Mouse (Mus musculus) hindbrain, embryonic 14.5 days (tissue): ENCODE measurements at regions not wholly inside any gene's neighbourhood (a gene's known extent, or its start where the extent isn't known, plus 50 kb on each side); places are given as distances from the start of the nearest gene placed in this dataset.

Experiments used
- ATAC-seq: fragments of 200-750 bp; cut with Nextera tagmentation; 2 replicates; pipeline ENCODE4 v1.8.0; 2017; ENCODE audit warnings: moderate number of reproducible peaks, mild to moderate bottlenecking, moderate TSS enrichment, moderate library complexity; ENCODE audit not compliant: low FRiP score
- DNase-seq: peaks from one replicate; pipeline ENCODE4 v3.0.0-alpha.2; 2015; ENCODE audit warnings: low spot score
- H3K27ac ChIP-seq: fragments of 300-500 bp; sonication (generic); 2 replicates; pipeline ENCODE4 v1.5.1; 2014; ENCODE audit warnings: mild to moderate bottlenecking, moderate library complexity
- H3K27me3 ChIP-seq: fragments of 300-500 bp; sonication (generic); 2 replicates; pipeline ENCODE4 v1.6.1; 2014; ENCODE audit warnings: mild to moderate bottlenecking, low read length, mixed read lengths; ENCODE audit not compliant: control insufficient read depth, insufficient read depth
- H3K36me3 ChIP-seq: fragments of 300-500 bp; sonication (generic); replicated peaks from 2 replicates; pipeline ENCODE4 v1.6.1; 2014; ENCODE audit not compliant: control insufficient read depth, insufficient read depth
- H3K4me1 ChIP-seq: fragments of 300-500 bp; sonication (generic); replicated peaks from 2 replicates; pipeline ENCODE4 v1.6.1; 2014; ENCODE audit warnings: antibody characterized with exemption, low read length, mixed read lengths; ENCODE audit not compliant: control insufficient read depth, insufficient read depth
- H3K4me2 ChIP-seq: fragments of 300-500 bp; sonication (generic); replicated peaks from 2 replicates; pipeline ENCODE4 v1.6.1; 2014; ENCODE audit warnings: mild to moderate bottlenecking, moderate library complexity
- H3K4me3 ChIP-seq: fragments of 300-500 bp; sonication (generic); replicated peaks from 2 replicates; pipeline ENCODE4 v1.5.1; 2014; ENCODE audit warnings: mild to moderate bottlenecking, low read length
- H3K9ac ChIP-seq: fragments of 300-500 bp; sonication (generic); 2 replicates; pipeline ENCODE4 v1.6.1; 2014
- H3K9me3 ChIP-seq: fragments of 300-500 bp; sonication (generic); 2 replicates; pipeline ENCODE4 v1.6.1; 2016; ENCODE audit warnings: low read length; ENCODE audit not compliant: control insufficient read depth
- WGBS: fragments of 180-500 bp; shearing (Covaris S2); extraction: QIAGEN DNeasy Blood & Tissue Kit; methylation state at CpG from one replicate; pipeline ENCODE4 v1.1.7; 2014; 5-methylcytosine and 5-hydroxymethylcytosine counted together

- Histone ChIP-seq H3K9me3 (no peaks in the 10 kb centered on the region), H3K4me1 (peaks cover 20% of the 10 kb centered on the region), H3K27ac (no peak overlapping the region), H3K27me3 (no peaks in the 10 kb centered on the region), H3K4me2 (no peak overlapping the region), H3K36me3 (no peaks in the 10 kb centered on the region), H3K9ac (no peak overlapping the region), H3K4me3 (no peak overlapping the region)
- ATAC-seq: no peak
- 79% methylated on average over 3 of the region's 3 CpGs for WGBS
- DNase-seq: no peak
Measured at GRCm38 (mm10) chr11:32120596-32120995, 79.5 kb downstream of the Il9r start.

DNA sequence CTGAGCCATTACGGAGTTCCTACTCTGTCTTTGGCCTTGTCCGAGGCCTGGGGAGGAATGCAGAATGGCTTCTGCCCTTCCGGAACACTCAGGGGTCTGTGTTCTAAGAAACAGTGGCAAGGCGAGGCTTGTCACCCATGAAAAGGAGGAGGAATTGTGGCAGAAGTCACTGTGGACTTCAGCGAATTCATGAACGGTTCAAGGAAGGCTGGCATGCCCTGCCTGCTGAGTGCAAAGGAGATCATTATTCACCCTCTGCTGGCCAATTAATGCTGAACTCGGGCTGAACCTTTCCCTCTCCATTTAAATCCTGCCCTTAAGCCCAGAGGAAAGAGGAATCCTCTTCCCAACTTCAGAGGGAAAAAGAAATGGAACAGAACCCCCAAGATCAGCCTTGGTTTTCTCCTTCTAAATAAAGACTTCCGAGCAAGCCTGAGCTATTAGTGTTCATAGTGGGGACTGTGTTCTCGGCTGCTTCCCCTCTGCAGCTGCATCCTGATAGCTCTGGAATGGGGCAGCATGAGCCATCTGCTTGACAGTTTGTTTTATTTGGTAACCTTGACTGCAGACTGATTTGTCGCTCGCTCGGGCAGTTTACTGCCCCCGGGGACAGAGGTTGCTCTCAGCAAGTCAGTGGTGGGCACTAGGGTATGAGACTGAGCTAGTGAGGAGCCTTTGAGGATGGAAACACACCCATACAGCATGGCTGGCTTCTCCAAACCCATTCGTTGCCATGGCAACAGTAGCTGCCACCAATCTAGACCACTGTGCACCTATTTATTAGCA, 81.0 kb downstream of the Il9r start:
- ATAC-seq (peak; percentile 79), DNase-seq (peak; percentile 61)
- Histone ChIP-seq H3K9me3 (no peaks in the 10 kb centered on the region), H3K27me3 (no peaks in the 10 kb centered on the region), H3K4me2 (no peak overlapping the region), H3K4me3 (no peak overlapping the region), H3K9ac (0 out of 2 replicates have a peak overlapping the region, but pooled peaks have one; percentile 0), H3K27ac (peak overlapping the region; percentile 43), H3K4me1 (peaks cover 17% of the 10 kb centered on the region), H3K36me3 (no peaks in the 10 kb centered on the region)
- WGBS: 19% methylated on average over 14 of the region's 14 CpGs

DNA sequence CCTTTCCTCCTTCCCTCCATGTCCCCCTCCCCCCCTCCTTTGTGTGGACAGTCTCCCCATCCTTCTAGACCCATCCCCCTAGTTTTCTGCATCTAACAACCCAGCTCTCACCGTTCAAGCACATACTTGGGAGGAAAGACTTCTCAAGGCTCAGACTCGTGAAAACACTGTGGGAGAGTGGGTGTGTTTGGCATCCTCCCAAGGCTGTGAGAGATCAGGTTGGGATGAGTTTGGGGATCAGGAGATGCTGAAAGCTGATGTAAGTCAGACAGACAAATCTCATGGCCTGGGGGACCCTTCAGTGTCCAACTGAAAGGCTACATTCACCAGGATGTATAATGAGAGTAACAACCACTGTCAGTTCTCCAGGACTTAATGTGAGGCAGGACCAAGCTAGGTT, 82.1 kb downstream of the Il9r start:
- Histone ChIP-seq H3K27me3 (no peaks in the 10 kb centered on the region), H3K9me3 (no peaks in the 10 kb centered on the region), H3K4me2 (no peak overlapping the region), H3K27ac (no peak overlapping the region), H3K4me1 (peaks cover 28% of the 10 kb centered on the region), H3K9ac (no peak overlapping the region), H3K4me3 (no peak overlapping the region), H3K36me3 (no peaks in the 10 kb centered on the region)
- ATAC-seq: no peak
- no peak for DNase-seq
- 37% methylated on average over 2 of the region's 2 CpGs for WGBS

DNA sequence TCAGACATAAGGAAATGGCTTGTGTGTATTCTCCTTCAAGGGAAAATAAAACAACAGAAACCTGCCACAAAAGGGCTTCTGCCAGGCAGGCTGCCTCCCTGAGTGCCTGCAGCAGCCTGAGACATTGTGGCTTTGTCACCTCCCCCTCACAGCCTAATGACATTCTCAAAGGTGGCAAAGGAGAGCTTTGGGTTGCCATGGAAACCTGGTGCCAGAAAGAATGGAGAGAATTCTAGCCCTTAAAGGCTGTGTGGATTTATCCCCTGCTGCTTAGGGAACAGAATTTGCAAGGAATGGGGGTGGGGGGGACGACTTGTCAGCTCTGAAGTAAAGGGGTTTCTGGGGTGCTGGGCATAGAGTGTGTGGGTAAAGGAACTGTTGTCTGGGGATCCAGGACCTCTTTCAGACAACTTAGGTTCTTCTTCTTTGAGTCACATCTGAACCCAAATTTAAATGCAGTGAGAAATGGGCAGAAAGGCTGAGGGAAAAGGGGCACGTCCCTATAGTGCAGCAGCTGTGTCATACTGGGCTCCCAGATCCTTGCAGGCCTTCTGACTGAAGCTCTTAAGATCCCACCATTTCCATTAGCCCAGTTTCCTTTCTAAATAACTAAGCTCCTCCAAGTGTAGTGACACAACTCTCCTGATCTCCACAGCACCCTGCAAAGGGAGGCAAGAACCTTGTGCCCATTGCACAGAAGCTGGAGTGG, 86.8 kb downstream of the Il9r start:
- Histone ChIP-seq H3K4me1 (peaks cover 35% of the 10 kb centered on the region), H3K27ac (peak overlapping the region; percentile 93), H3K4me2 (0 out of 2 replicates have a peak overlapping the region, but pooled peaks have one; percentile 3), H3K4me3 (no peak overlapping the region), H3K27me3 (no peaks in the 10 kb centered on the region), H3K36me3 (no peaks in the 10 kb centered on the region), H3K9ac (0 out of 2 replicates have a peak overlapping the region, but pooled peaks have one; percentile 35), H3K9me3 (no peaks in the 10 kb centered on the region)
- DNase-seq: peak; percentile 85
- WGBS: 3% methylated on average over 2 of the region's 2 CpGs
- ATAC-seq: peak; percentile 88

- H3K4me2 ChIP-seq: 0 out of 2 replicates have a peak overlapping the region, but pooled peaks have one; percentile 3
- peaks cover 34% of the 10 kb centered on the region for H3K4me1 ChIP-seq
- peak overlapping the region; percentile 93 for H3K27ac ChIP-seq
- H3K36me3 ChIP-seq: no peaks in the 10 kb centered on the region
- H3K9ac ChIP-seq: 0 out of 2 replicates have a peak overlapping the region, but pooled peaks have one; percentile 35
- H3K4me3 ChIP-seq: no peak overlapping the region
- no peak for DNase-seq
- WGBS: 14% methylated on average over 5 of the region's 5 CpGs
- H3K27me3 ChIP-seq: no peaks in the 10 kb centered on the region
- ATAC-seq: no peak
- H3K9me3 ChIP-seq: no peaks in the 10 kb centered on the region
Measured at GRCm38 (mm10) chr11:32112521-32112920, 87.6 kb downstream of the Il9r start.

GRCm38 (mm10) chr11:32111841-32112240, 88.2 kb downstream of the Il9r start:
- no peak for ATAC-seq
- no peak for DNase-seq
- 44% methylated on average over 3 of the region's 3 CpGs for WGBS

DNA sequence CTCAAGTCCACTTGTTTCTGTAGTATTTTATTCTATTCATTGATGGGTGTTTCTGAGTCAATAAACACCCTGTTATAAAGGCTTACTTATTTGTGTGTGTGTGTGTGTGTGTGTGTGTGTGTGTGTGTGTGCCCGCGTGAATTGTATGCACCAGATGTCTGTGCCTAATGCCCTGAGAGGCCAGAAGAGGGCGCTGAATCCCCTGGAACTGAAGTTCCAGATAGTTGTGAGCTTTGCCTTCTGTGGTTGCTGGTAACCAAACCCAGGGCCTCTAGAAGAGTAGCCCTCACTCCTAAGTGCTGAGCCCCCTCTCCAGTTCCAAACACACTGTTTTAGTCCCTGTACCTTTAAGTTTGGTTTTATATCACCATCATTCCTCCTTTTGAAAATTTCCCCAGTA, 90.2 kb downstream of the Il9r start:
- no peak for ATAC-seq
- H3K36me3 ChIP-seq: no peaks in the 10 kb centered on the region
- no peak overlapping the region for H3K9ac ChIP-seq
- no peaks in the 10 kb centered on the region for H3K9me3 ChIP-seq
- 94% methylated on average over 3 of the region's 3 CpGs for WGBS
- no peak overlapping the region for H3K4me2 ChIP-seq
- no peak overlapping the region for H3K27ac ChIP-seq
- H3K4me1 ChIP-seq: peaks cover 43% of the 10 kb centered on the region
- DNase-seq: no peak
- no peak overlapping the region for H3K4me3 ChIP-seq
- no peaks in the 10 kb centered on the region for H3K27me3 ChIP-seq

More at GRCm38 (mm10) chr11:32111841-32112240, 88.2 kb downstream of the Il9r start:
- Histone ChIP-seq H3K9me3 (no peaks in the 10 kb centered on the region), H3K36me3 (no peaks in the 10 kb centered on the region), H3K4me2 (no peak overlapping the region), H3K4me1 (peaks cover 34% of the 10 kb centered on the region), H3K27me3 (no peaks in the 10 kb centered on the region), H3K27ac (peak overlapping the region; percentile 93), H3K9ac (no peak overlapping the region), H3K4me3 (no peak overlapping the region)
